Mouse (Mus musculus): ENCODE measurements around the gene Cyp4a31. TPM values are rescaled to one million over a fixed set of nuclear protein-coding genes. Genes with fewer than 3 reads are reported as not detected.
"Not testable (repeated sequence)": the region's sequence is repeated elsewhere in the genome, so short reads cannot be mapped to it uniquely, and the experiment has no call there.

The Cyp4a31 gene
- total and polyA plus RNA-seq, 3 experiments, result not detected

DNA sequence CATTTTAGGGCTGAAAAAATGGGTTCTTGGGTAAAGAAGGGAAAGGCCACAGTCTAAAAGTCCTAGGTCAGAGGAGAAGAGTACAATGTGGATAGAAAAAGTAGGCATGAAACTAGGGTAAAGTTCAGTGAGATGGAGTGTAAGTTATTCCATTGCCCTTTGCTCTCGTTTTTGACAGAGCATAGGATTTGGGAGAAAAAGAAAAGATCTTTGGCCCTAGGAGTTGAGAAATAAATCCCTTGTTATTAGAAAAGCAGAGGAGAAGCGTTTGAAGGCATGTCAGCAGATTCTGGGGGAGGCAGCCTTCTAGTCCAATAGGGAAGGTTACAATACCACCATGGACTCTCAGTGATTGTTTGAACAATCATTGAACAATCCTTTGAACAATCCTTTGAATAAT, 7.9 kb upstream of the Cyp4a31 start:
- Histone ChIP-seq H3K4me3 (replicated peaks in 1 of 3; ENCODE audit: low read depth in 2 of 3, low read length in 2 of 3, poor library complexity in 1 of 3) (no peak overlapping the region), H3K4me1 (ENCODE audit: control insufficient read depth in 1 of 2, insufficient read depth in 2 of 2) (no peaks in the 10 kb centered on the region), H3K9me3 (replicated peaks; ENCODE audit: low read length) (no peaks in the 10 kb centered on the region), H3K36me3 (replicated peaks in 1 of 2; ENCODE audit: control insufficient read depth in 1 of 2, insufficient read depth in 1 of 2, low read length in 1 of 2) (no peaks in the 10 kb centered on the region), H3K27ac (ENCODE audit: insufficient read depth, low read depth) (no peak overlapping the region), H3K9ac (ENCODE audit: insufficient read depth, low read depth) (no peak overlapping the region), H3K79me2 (replicated peaks; ENCODE audit: control insufficient read depth, extremely low read depth, insufficient read depth, poor library complexity, severe bottlenecking) (no peaks in the 10 kb centered on the region), H3K4me2 (ENCODE audit: insufficient read depth, low read depth, poor library complexity, severe bottlenecking) (no peak overlapping the region), H3K27me3 (replicated peaks) (peaks cover 16% of the 10 kb centered on the region)
- dilution Hi-C loops (cut with MboI; ENCODE audit: extremely low pct_ligation_motif_present, extremely low pct_unique_long_range_greater_than_20kb, low sequenced_read_pairs), result no loop called here
- TF ChIP-seq POLR2A (IDR thresholded peaks at IDR 0.05; ENCODE audit: low read depth, low read length), result no peak
- TF ChIP-seq HCFC1 (IDR thresholded peaks at IDR 0.05; ENCODE audit: low read depth, low read length), result no peak
- no peak for TF ChIP-seq ZKSCAN1 (IDR thresholded peaks at IDR 0.05; ENCODE audit: borderline replicate concordance, low read depth, low read length)
- TF ChIP-seq USF1 (IDR thresholded peaks at IDR 0.05; ENCODE audit: low read depth, low read length), result no peak
- TF ChIP-seq POLR2AphosphoS2 (IDR thresholded peaks at IDR 0.05; ENCODE audit: low read depth, low read length), result no peak
- no peak for TF ChIP-seq EP300 (IDR thresholded peaks at IDR 0.05; ENCODE audit: low read length)
- TF ChIP-seq JUND (conservative IDR thresholded peaks at IDR 0.05; ENCODE audit: low read depth, low read length), result no peak
- no peak for TF ChIP-seq MAZ (IDR thresholded peaks at IDR 0.05; ENCODE audit: low read depth, low read length)
- TF ChIP-seq E2F4 (IDR thresholded peaks at IDR 0.05; ENCODE audit: insufficient replicate concordance, low read depth, low read length), result no peak
- TF ChIP-seq CTCF (conservative IDR thresholded peaks at IDR 0.05 in 1 of 2, IDR thresholded peaks at IDR 0.05 in 1 of 2; ENCODE audit: low read depth in 2 of 2, low read length in 2 of 2), result no peak
- TF ChIP-seq ZMIZ1 (IDR thresholded peaks at IDR 0.05; ENCODE audit: low read depth, low read length), result no peak
- no peak for TF ChIP-seq ETS1 (conservative IDR thresholded peaks at IDR 0.05; ENCODE audit: low read depth, low read length)
- in situ Hi-C loops (cut with MboI; ENCODE audit: low pct_ligation_motif_present, low pct_unique_long_range_greater_than_20kb, low sequenced_read_pairs), result no loop called here
- DNase-seq (ENCODE audit: extremely low read depth), result no peak

DNA sequence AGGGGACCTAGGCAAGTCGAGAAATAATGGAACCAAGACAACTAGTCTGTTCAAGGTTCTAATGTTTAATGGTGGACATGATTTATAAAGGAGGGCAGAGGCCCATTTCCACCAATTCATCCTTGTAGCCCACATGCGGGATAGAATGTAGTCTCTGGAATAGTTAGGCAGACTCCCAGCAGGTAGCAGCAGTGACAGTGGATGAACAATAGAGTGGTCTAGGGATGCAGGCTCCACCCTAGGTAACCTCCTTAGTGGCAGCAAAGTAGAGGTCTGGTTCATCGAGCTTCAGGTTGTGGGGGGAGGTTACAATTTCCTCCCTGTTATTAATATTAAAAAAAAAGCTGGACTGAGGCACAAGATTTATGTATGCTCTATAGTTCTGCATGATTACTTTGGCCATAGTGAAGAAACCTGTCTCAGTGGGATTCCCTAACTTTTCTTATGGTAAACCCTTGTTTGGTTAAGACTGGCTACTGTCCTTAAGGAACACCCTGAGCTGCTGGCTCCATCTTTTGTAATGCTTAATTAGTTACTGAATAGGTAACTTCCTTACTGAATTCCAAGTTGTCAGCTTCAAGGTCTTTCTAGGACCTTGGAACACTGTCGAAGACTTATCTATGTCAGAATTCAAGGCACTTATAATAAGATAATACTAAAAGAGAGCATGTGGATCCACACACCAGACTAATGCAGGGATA, 5.4 kb upstream of the Cyp4a31 start:
- Histone ChIP-seq H3K4me1 (ENCODE audit: control insufficient read depth in 1 of 2, insufficient read depth in 2 of 2) (no peaks in the 10 kb centered on the region), H3K27ac (ENCODE audit: insufficient read depth, low read depth) (no peak overlapping the region), H3K36me3 (replicated peaks in 1 of 2; ENCODE audit: control insufficient read depth in 1 of 2, insufficient read depth in 1 of 2, low read length in 1 of 2) (no peaks in the 10 kb centered on the region), H3K27me3 (replicated peaks) (peaks cover 23% of the 10 kb centered on the region), H3K79me2 (replicated peaks; ENCODE audit: control insufficient read depth, extremely low read depth, insufficient read depth, poor library complexity, severe bottlenecking) (no peaks in the 10 kb centered on the region), H3K9ac (ENCODE audit: insufficient read depth, low read depth) (no peak overlapping the region), H3K4me3 (replicated peaks in 1 of 3; ENCODE audit: low read depth in 2 of 3, low read length in 2 of 3, poor library complexity in 1 of 3) (no peak overlapping the region), H3K4me2 (ENCODE audit: insufficient read depth, low read depth, poor library complexity, severe bottlenecking) (no peak overlapping the region), H3K9me3 (replicated peaks; ENCODE audit: low read length) (no peaks in the 10 kb centered on the region)
- dilution Hi-C loops (cut with MboI; ENCODE audit: extremely low pct_ligation_motif_present, extremely low pct_unique_long_range_greater_than_20kb, low sequenced_read_pairs) (no loop called here), in situ Hi-C loops (cut with MboI; ENCODE audit: low pct_ligation_motif_present, low pct_unique_long_range_greater_than_20kb, low sequenced_read_pairs) (no loop called here)
- TF ChIP-seq IRF4 (IDR thresholded peaks at IDR 0.05; ENCODE audit: low read depth, low read length) (no peak), GABPA (IDR thresholded peaks at IDR 0.05; ENCODE audit: insufficient replicate concordance, low read depth, low read length) (no peak), POLR2AphosphoS2 (IDR thresholded peaks at IDR 0.05; ENCODE audit: low read depth, low read length) (no peak), MXI1 (IDR thresholded peaks at IDR 0.05; ENCODE audit: low read depth, low read length) (no peak)
- no peak for DNase-seq (ENCODE audit: extremely low read depth)

DNA sequence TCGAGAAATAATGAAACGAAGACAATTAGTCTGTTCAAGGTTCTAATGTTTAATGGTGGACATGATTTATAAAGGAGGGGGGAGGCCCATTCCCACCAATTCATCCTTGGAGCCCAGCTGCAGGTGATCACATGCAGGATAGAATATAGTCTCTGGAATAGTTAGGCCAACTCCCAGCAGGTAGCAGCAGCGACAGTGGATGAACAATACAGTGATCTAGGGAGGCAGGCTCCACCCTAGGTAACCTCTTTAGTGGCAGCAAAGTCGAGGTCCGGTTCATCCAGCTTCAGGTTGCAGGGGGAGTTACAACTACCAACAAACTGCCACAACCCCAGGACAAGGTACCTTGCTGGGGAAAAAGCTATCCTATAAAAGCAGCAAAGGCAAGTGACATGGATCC, 2.2 kb upstream of the Cyp4a31 start:
- H3K9ac ChIP-seq (ENCODE audit: insufficient read depth, low read depth); dilution Hi-C loops (cut with MboI; ENCODE audit: extremely low pct_ligation_motif_present, extremely low pct_unique_long_range_greater_than_20kb, low sequenced_read_pairs): not testable (repeated sequence)

DNA sequence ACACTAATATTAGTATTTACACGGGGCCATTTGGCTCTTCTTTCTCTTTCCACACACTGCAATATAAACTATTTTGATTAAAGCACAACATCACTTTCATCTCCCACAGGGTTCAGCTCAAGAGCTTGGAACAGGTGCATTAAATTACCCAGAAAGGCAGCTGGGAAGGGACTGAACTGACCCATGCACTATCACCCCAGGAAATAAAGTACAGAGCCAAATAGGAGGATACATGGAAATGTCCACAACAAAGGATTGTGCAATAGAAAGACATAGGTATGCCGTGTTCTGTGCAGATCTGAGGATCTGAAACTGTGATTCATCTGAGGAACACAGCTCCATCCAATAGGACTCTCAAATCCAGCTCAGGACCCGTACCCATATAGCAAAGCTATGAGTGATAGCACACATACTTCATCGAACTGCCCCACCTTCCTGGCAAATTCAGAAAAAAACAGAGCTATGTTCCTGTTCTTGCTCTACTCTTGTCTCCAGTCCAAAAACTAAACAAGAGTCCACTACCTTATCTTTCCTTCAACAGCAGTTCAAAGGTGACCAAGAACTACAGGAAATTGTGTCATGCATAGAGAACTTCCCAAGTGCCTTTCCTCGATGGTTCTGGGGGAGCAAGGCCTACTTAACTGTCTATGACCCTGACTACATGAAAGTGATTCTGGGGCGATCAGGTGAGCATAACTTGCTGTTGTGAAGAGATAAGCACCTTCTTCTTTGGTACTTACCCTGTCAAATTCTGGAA, 1.2 kb downstream of the Cyp4a31 start:
- dilution Hi-C loops (cut with MboI; ENCODE audit: extremely low pct_ligation_motif_present, extremely low pct_unique_long_range_greater_than_20kb, low sequenced_read_pairs); in situ Hi-C loops (cut with MboI; ENCODE audit: low pct_ligation_motif_present, low pct_unique_long_range_greater_than_20kb, low sequenced_read_pairs); H3K36me3 ChIP-seq (replicated peaks in 1 of 2; ENCODE audit: control insufficient read depth in 1 of 2, insufficient read depth in 1 of 2, low read length in 1 of 2); H3K79me2 ChIP-seq (replicated peaks; ENCODE audit: control insufficient read depth, extremely low read depth, insufficient read depth, poor library complexity, severe bottlenecking); H3K4me1 ChIP-seq (ENCODE audit: control insufficient read depth in 1 of 2, insufficient read depth in 2 of 2); H3K9ac ChIP-seq (ENCODE audit: insufficient read depth, low read depth); H3K9me3 ChIP-seq (replicated peaks; ENCODE audit: low read length); H3K4me2 ChIP-seq (ENCODE audit: insufficient read depth, low read depth, poor library complexity, severe bottlenecking); H3K27ac ChIP-seq (ENCODE audit: insufficient read depth, low read depth); DNase-seq (ENCODE audit: extremely low read depth); H3K4me3 ChIP-seq (replicated peaks in 1 of 3; ENCODE audit: low read depth in 2 of 3, low read length in 2 of 3, poor library complexity in 1 of 3): not testable (repeated sequence)
- peaks cover 25% of the 10 kb centered on the region for H3K27me3 ChIP-seq (replicated peaks)

More for the DNA sequence above, 2.2 kb upstream of the Cyp4a31 start:
- H3K27me3 ChIP-seq (replicated peaks), result peaks cover 29% of the 10 kb centered on the region
- H3K27ac ChIP-seq (ENCODE audit: insufficient read depth, low read depth); H3K79me2 ChIP-seq (replicated peaks; ENCODE audit: control insufficient read depth, extremely low read depth, insufficient read depth, poor library complexity, severe bottlenecking); in situ Hi-C loops (cut with MboI; ENCODE audit: low pct_ligation_motif_present, low pct_unique_long_range_greater_than_20kb, low sequenced_read_pairs); H3K4me1 ChIP-seq (ENCODE audit: control insufficient read depth in 1 of 2, insufficient read depth in 2 of 2); H3K36me3 ChIP-seq (replicated peaks in 1 of 2; ENCODE audit: control insufficient read depth in 1 of 2, insufficient read depth in 1 of 2, low read length in 1 of 2); H3K4me3 ChIP-seq (replicated peaks in 1 of 3; ENCODE audit: low read depth in 2 of 3, low read length in 2 of 3, poor library complexity in 1 of 3); H3K4me2 ChIP-seq (ENCODE audit: insufficient read depth, low read depth, poor library complexity, severe bottlenecking); DNase-seq (ENCODE audit: extremely low read depth); H3K9me3 ChIP-seq (replicated peaks; ENCODE audit: low read length): not testable (repeated sequence)
